Mouse (Mus musculus): ENCODE data around the gene Rnf216. TPM values are rescaled to one million over a fixed set of nuclear protein-coding genes. Genes with fewer than 3 reads are reported as not detected.

Gene Rnf216
- polyA plus RNA-seq, 1 experiment = 17.6 TPM

- Histone ChIP-seq H3K36me3 (ENCODE audit: control insufficient read depth, insufficient read depth, low read length) (no peaks in the 10 kb centered on the region), H3K4me1 (replicated peaks; ENCODE audit: control insufficient read depth, insufficient read depth, low read length) (peaks cover 9% of the 10 kb centered on the region), H3K27ac (ENCODE audit: control insufficient read depth, insufficient read depth, low read length) (no peak overlapping the region), H3K4me3 (ENCODE audit: control insufficient read depth, insufficient read depth, low read length) (no peak overlapping the region), H3K27me3 (ENCODE audit: control insufficient read depth, insufficient read depth, low read length) (no peaks in the 10 kb centered on the region; the same call in 1 of the 2 replicates)
- WGBS = 86% methylated on average over 16 of the region's 16 CpGs
- no peak for DNase-seq
- TF ChIP-seq CTCF (IDR thresholded peaks at IDR 0.05; ENCODE audit: borderline replicate concordance, control insufficient read depth, extremely low read depth, insufficient read depth, low read length, poor library complexity) (no peak), POLR2A (IDR thresholded peaks at IDR 0.05; ENCODE audit: control insufficient read depth, extremely low read depth, insufficient read depth, low read length, poor library complexity) (no peak)
Observed at GRCm38 (mm10) chr5:143129101-143129500, 16.3 kb upstream of the Rnf216 start.

- Histone ChIP-seq H3K27ac (ENCODE audit: control insufficient read depth, insufficient read depth, low read length) (no peak overlapping the region), H3K4me3 (ENCODE audit: control insufficient read depth, insufficient read depth, low read length) (no peak overlapping the region), H3K27me3 (ENCODE audit: control insufficient read depth, insufficient read depth, low read length) (no peaks in the 10 kb centered on the region; the same call in 1 of the 2 replicates), H3K4me1 (replicated peaks; ENCODE audit: control insufficient read depth, insufficient read depth, low read length) (peaks cover 4% of the 10 kb centered on the region; the same call in 1 of the 2 replicates), H3K36me3 (ENCODE audit: control insufficient read depth, insufficient read depth, low read length) (no peaks in the 10 kb centered on the region)
- 75% methylated on average over 8 of the region's 8 CpGs for WGBS
- no peak for DNase-seq
- TF ChIP-seq CTCF (IDR thresholded peaks at IDR 0.05; ENCODE audit: borderline replicate concordance, control insufficient read depth, extremely low read depth, insufficient read depth, low read length, poor library complexity) (no peak), POLR2A (IDR thresholded peaks at IDR 0.05; ENCODE audit: control insufficient read depth, extremely low read depth, insufficient read depth, low read length, poor library complexity) (no peak)
Observed at GRCm38 (mm10) chr5:143127837-143128236, 15.0 kb upstream of the Rnf216 start.

DNA sequence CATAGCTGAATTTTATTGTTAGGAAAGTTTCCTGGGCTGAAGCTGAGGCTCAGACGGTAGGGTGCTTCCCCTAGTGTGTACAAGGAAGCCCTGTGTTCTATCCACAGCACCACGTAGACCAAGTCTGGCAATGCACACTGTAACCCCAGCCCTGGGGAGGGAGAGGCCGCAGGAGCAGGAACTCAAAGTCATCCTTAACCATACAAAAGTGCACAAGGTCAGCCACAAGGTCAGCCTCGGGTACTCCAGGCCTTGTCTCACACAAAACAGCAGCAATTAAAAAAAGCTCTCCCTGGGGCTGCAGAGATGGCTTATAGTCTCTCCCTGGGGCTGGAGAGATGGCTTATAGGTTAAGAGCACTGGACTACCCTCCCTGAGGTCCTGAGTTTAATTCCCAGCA, 14.1 kb upstream of the Rnf216 start:
- Histone ChIP-seq H3K4me1 (replicated peaks; ENCODE audit: control insufficient read depth, insufficient read depth, low read length) (no peaks in the 10 kb centered on the region), H3K4me3 (ENCODE audit: control insufficient read depth, insufficient read depth, low read length) (no peak overlapping the region), H3K27ac (ENCODE audit: control insufficient read depth, insufficient read depth, low read length) (no peak overlapping the region), H3K36me3 (ENCODE audit: control insufficient read depth, insufficient read depth, low read length) (no peaks in the 10 kb centered on the region), H3K27me3 (ENCODE audit: control insufficient read depth, insufficient read depth, low read length) (no peaks in the 10 kb centered on the region; the same call in 1 of the 2 replicates)
- no peak for DNase-seq
- WGBS = 82% methylated on average over 4 of the region's 4 CpGs
- no peak for TF ChIP-seq POLR2A (IDR thresholded peaks at IDR 0.05; ENCODE audit: control insufficient read depth, extremely low read depth, insufficient read depth, low read length, poor library complexity)
- TF ChIP-seq CTCF (IDR thresholded peaks at IDR 0.05; ENCODE audit: borderline replicate concordance, control insufficient read depth, extremely low read depth, insufficient read depth, low read length, poor library complexity) = no peak

- no peak for TF ChIP-seq POLR2A (IDR thresholded peaks at IDR 0.05; ENCODE audit: control insufficient read depth, extremely low read depth, insufficient read depth, low read length, poor library complexity)
- TF ChIP-seq CTCF (IDR thresholded peaks at IDR 0.05; ENCODE audit: borderline replicate concordance, control insufficient read depth, extremely low read depth, insufficient read depth, low read length, poor library complexity) = no peak
- DNase-seq = no peak
- H3K36me3 ChIP-seq (ENCODE audit: control insufficient read depth, insufficient read depth, low read length) = no peaks in the 10 kb centered on the region
- no peaks in the 10 kb centered on the region; the same call in 1 of the 2 replicates for H3K27me3 ChIP-seq (ENCODE audit: control insufficient read depth, insufficient read depth, low read length)
- no peak overlapping the region for H3K4me3 ChIP-seq (ENCODE audit: control insufficient read depth, insufficient read depth, low read length)
- H3K4me1 ChIP-seq (replicated peaks; ENCODE audit: control insufficient read depth, insufficient read depth, low read length) = no peaks in the 10 kb centered on the region
- no peak overlapping the region for H3K27ac ChIP-seq (ENCODE audit: control insufficient read depth, insufficient read depth, low read length)
- 93% methylated on average over 9 of the region's 9 CpGs for WGBS
Observed at GRCm38 (mm10) chr5:143126089-143126488, 13.3 kb upstream of the Rnf216 start.

DNA sequence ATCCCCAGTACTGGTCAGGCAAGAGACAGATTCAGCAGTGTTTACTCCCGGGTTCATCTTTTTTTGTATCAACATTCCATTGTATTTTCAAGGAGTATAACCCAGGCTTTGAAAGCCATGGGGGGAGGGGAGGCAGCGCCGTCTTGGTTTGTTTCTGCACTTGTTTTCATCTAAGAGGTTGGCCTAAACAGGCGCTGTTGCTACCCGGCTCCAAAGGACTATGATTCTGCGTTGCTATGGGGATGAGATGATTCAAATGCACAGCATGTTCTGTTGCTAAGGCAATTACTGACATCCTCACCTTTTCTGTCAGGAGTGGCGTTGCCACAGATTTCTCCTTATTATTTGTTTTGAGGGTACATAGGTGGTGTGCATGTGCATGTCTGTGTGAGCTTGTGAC, 12.8 kb upstream of the Rnf216 start:
- Histone ChIP-seq H3K27ac (ENCODE audit: control insufficient read depth, insufficient read depth, low read length) (no peak overlapping the region), H3K4me3 (ENCODE audit: control insufficient read depth, insufficient read depth, low read length) (no peak overlapping the region), H3K27me3 (ENCODE audit: control insufficient read depth, insufficient read depth, low read length) (no peaks in the 10 kb centered on the region; the same call in 1 of the 2 replicates), H3K4me1 (replicated peaks; ENCODE audit: control insufficient read depth, insufficient read depth, low read length) (no peaks in the 10 kb centered on the region), H3K36me3 (ENCODE audit: control insufficient read depth, insufficient read depth, low read length) (no peaks in the 10 kb centered on the region)
- TF ChIP-seq POLR2A (IDR thresholded peaks at IDR 0.05; ENCODE audit: control insufficient read depth, extremely low read depth, insufficient read depth, low read length, poor library complexity) (no peak), CTCF (IDR thresholded peaks at IDR 0.05; ENCODE audit: borderline replicate concordance, control insufficient read depth, extremely low read depth, insufficient read depth, low read length, poor library complexity) (no peak)
- 87% methylated on average over 7 of the region's 7 CpGs for WGBS
- DNase-seq = no peak

GRCm38 (mm10) chr5:143124805-143125378, 12.1 kb upstream of the Rnf216 start:
- 95% methylated on average over 4 of the region's 4 CpGs for WGBS

More at GRCm38 (mm10) chr5:143124805-143125378, 12.1 kb upstream of the Rnf216 start:
- DNase-seq = no peak
- Histone ChIP-seq H3K36me3 (ENCODE audit: control insufficient read depth, insufficient read depth, low read length) (no peaks in the 10 kb centered on the region), H3K4me3 (ENCODE audit: control insufficient read depth, insufficient read depth, low read length) (no peak overlapping the region), H3K27me3 (ENCODE audit: control insufficient read depth, insufficient read depth, low read length) (no peaks in the 10 kb centered on the region; the same call in 1 of the 2 replicates), H3K4me1 (replicated peaks; ENCODE audit: control insufficient read depth, insufficient read depth, low read length) (no peaks in the 10 kb centered on the region), H3K27ac (ENCODE audit: control insufficient read depth, insufficient read depth, low read length) (no peak overlapping the region)
- TF ChIP-seq CTCF (IDR thresholded peaks at IDR 0.05; ENCODE audit: borderline replicate concordance, control insufficient read depth, extremely low read depth, insufficient read depth, low read length, poor library complexity) (no peak), POLR2A (IDR thresholded peaks at IDR 0.05; ENCODE audit: control insufficient read depth, extremely low read depth, insufficient read depth, low read length, poor library complexity) (no peak)
